Mouse (Mus musculus) liver, embryonic 14.5 days (tissue): ENCODE measurements around the gene Tex22. TPM values are rescaled to one million over a fixed set of nuclear protein-coding genes. Genes with fewer than 3 reads are reported as not detected.

Experiments
- ATAC-seq: fragments of 200-750 bp; cut with Nextera tagmentation; 2 replicates; pipeline ENCODE4 v1.8.0; 2017; ENCODE audit warnings: moderate number of reproducible peaks, mild to moderate bottlenecking, moderate library complexity; ENCODE audit not compliant: insufficient read depth
- DNase-seq, 3 experiments: peaks; one replicate each; pipeline ENCODE4 v3.0.0-alpha.2; 2012 to 2013; ENCODE audit warnings: low read depth in 3 of 3, low spot score in 3 of 3
- H3K27ac ChIP-seq: fragments of 300-500 bp; sonication (generic); 2 replicates; pipeline ENCODE4 v1.5.1; 2014; ENCODE audit warnings: moderate library complexity, mild to moderate bottlenecking, control low read depth, inconsistent platforms
- H3K27me3 ChIP-seq: fragments of 300-500 bp; sonication (generic); 2 replicates; pipeline ENCODE4 v1.6.1; 2014; ENCODE audit warnings: mild to moderate bottlenecking, low read length, moderate library complexity; ENCODE audit not compliant: control insufficient read depth, insufficient read depth
- H3K36me3 ChIP-seq: fragments of 300-500 bp; sonication (generic); replicated peaks from 2 replicates; pipeline ENCODE4 v1.6.1; 2014; ENCODE audit warnings: low read depth; ENCODE audit not compliant: control insufficient read depth, insufficient read depth
- H3K4me1 ChIP-seq, 2 experiments: fragments of 200-500 bp in 1 of 2; fragments of 300-500 bp in 1 of 2; sonication (generic) in 1 of 2; replicated peaks; 2 replicates each; pipeline ENCODE4 v1.6.1; 2012 to 2014; ENCODE audit warnings: antibody characterized with exemption in 1 of 2, inconsistent platforms in 1 of 2, low read length in 1 of 2; ENCODE audit not compliant: control insufficient read depth in 2 of 2, insufficient read depth in 2 of 2
- H3K4me2 ChIP-seq: fragments of 300-500 bp; sonication (generic); 2 replicates; pipeline ENCODE4 v1.6.1; 2014; ENCODE audit warnings: low read depth, mild to moderate bottlenecking, control low read depth, moderate library complexity
- H3K4me3 ChIP-seq, 2 experiments: fragments of 200-500 bp in 1 of 2; fragments of 300-500 bp in 1 of 2; sonication (generic) in 1 of 2; 2 replicates each; pipeline ENCODE4 v1.5.1; 2012 to 2014; ENCODE audit warnings: low read depth in 2 of 2, low read length in 2 of 2, mild to moderate bottlenecking in 2 of 2, control low read depth in 1 of 2, inconsistent platforms in 1 of 2, moderate library complexity in 1 of 2; ENCODE audit not compliant: insufficient read depth in 1 of 2
- H3K9ac ChIP-seq: fragments of 300-500 bp; sonication (generic); replicated peaks from 2 replicates; pipeline ENCODE4 v1.6.1; 2014; ENCODE audit warnings: mild to moderate bottlenecking, control low read depth, moderate library complexity
- H3K9me3 ChIP-seq: fragments of 300-500 bp; sonication (generic); 2 replicates; pipeline ENCODE4 v1.6.1; 2016; ENCODE audit warnings: low read length, mixed read lengths; ENCODE audit not compliant: control insufficient read depth
- CTCF ChIP-seq: IDR thresholded peaks from 2 replicates; pipeline ENCODE4 v1.5.1; 2016; ENCODE audit warnings: antibody characterized with exemption, low read depth, control low read depth
- EP300 ChIP-seq: IDR thresholded peaks from 2 replicates; pipeline ENCODE4 v1.6.1; 2016; ENCODE audit warnings: antibody characterized with exemption, low read depth
- WGBS: fragments of 180-500 bp; shearing (Covaris S2); extraction: QIAGEN DNeasy Blood & Tissue Kit; methylation state at CpG from one replicate; pipeline ENCODE4 v1.1.7; 2014; ENCODE audit not compliant: insufficient replicate concordance; 5-methylcytosine and 5-hydroxymethylcytosine counted together
- microRNA-seq: library from miRNA; unstranded; fragments of <30 nt; microRNA quantifications from one replicate; pipeline ENCODE4, GENCODE M21; 2016
- polyA plus RNA-seq, 2 experiments: library from polyadenylated mRNA; depleted of rRNA in 1 of 2; stranded (reverse) in 1 of 2; unstranded in 1 of 2; fragments of >200 nt; fragmentation: Nextera tagmentation in 1 of 2; extraction: Ambion mirVana in 1 of 2; gene quantifications; 2 replicates each; pipeline versions ENCODE4 v1.2.1 to v1.2.3; 2012 to 2014

Gene Tex22
- polyA plus RNA-seq, 2 experiments = 0.02 TPM; not detected in 1

DNA sequence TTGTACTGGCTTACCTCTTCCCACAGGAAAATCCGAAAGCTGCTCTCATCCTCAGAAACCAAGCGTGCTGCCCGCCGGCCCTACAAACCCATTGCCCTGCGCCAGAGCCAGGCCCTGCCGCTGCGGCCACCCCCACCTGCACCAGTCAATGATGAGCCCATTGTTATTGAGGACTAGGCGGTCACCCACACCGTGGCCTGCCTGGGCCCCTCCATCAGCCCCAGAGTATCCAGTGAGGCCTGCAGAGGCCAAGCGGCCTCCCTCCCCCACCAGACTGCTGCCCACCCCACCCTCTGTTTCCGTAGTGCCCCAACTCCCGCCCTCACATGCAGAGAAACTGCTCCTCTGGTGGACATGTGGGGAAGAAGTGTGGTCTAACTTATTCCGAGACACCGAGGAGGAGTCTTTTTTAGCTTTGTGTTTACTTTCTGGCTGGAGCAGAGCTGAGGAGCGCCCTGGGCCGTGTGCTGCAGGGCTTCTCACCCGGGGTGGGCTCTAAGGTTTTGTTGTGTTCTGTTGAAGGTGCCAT is 62.3 kb downstream of the Tex22 start:
- H3K9me3 ChIP-seq = no peaks in the 10 kb centered on the region
- no peak overlapping the region for H3K4me2 ChIP-seq
- 83% methylated on average over 17 of the region's 17 CpGs for WGBS
- no peak for DNase-seq
- no peak overlapping the region for H3K9ac ChIP-seq
- TF ChIP-seq EP300 (no peak), CTCF (no peak)
- no peak for ATAC-seq
- H3K4me1 ChIP-seq = peaks cover 11 to 12% of the 10 kb centered on the region in 2 experiments
- H3K4me3 ChIP-seq = no peak overlapping the region
- H3K27ac ChIP-seq = no peak overlapping the region
- peaks cover 11% of the 10 kb centered on the region for H3K27me3 ChIP-seq
- H3K36me3 ChIP-seq = peaks cover 27% of the 10 kb centered on the region

DNA sequence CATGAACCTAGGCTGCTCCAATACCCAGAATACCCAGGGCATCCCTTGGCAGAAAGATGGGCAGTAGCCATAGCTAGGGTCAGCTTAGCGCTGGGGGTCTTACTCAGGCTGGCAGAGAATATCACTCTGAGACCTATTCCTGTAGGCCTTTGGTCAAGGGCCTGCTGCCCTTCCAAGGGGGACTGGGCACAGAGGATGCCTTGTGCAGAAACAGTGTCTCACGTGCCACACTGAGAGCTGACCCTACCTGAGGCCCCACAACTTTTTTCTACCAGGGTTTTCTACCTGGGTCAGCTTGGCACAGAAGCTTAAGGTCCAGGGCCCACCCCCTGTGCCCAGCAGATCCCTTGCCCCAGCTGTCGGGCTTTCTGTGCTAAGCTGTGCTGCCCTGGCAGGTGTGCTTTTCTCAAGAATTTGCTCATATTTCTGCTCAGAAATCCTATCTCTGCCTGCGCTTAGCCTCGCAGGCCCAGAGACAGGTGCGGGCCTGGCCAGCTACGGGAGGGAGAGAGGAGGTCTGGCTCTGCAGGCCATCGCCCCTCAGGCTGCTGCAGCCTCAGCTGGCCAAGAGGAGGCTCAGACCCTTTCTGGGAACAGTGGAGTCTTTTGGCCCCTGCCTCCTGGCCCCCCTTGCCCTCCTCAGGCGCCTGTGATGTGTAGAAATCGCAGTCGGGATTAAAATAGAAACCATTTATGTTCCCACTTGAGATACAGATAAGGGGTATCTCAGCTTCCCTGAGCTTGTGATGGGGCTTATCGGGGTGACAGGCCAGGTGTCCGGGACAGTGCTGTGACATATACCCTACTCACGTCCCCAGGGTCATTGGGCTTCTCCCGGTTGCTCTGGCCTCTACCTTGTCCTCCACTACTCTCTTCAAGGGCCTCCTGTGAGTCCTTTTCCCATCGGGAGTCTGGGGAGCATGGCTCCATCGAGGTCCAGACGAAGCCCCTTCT is 63.2 kb downstream of the Tex22 start:
- Histone ChIP-seq H3K9me3 (no peaks in the 10 kb centered on the region), H3K4me2 (no peak overlapping the region), H3K27ac (no peak overlapping the region), H3K9ac (no peak overlapping the region), H3K4me3 (no peak overlapping the region), H3K36me3 (peaks cover 21% of the 10 kb centered on the region), H3K4me1 (peaks cover 11 to 12% of the 10 kb centered on the region in 2 experiments), H3K27me3 (peaks cover 21% of the 10 kb centered on the region)
- no peak for TF ChIP-seq CTCF
- TF ChIP-seq EP300 = no peak
- ATAC-seq (no peak), DNase-seq (no peak)
- WGBS = 73% methylated on average over 18 of the region's 18 CpGs

DNA sequence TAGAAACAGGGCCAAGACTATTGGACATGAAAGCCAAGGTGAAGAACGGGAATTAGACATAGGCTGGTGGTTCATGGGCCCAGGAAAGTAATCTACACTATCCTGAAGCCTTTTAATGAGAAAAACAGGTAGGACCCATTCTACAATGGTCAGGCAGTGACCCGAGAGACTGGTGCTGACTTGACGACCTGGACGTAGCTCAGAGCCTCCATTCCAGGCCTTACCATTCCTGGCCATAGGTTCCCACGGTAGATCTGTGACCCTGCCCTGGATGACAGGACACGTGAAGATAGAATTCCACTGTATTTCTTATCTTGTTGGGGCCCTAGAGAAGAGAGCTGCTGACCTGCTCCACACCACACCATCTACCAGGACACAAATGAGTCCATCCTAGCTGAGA is 64.0 kb downstream of the Tex22 start:
- Histone ChIP-seq H3K36me3 (peaks cover 16% of the 10 kb centered on the region), H3K4me2 (no peak overlapping the region), H3K4me1 (peaks cover 13 to 15% of the 10 kb centered on the region in 2 experiments), H3K9ac (no peak overlapping the region), H3K4me3 (no peak overlapping the region), H3K27ac (no peak overlapping the region), H3K9me3 (no peaks in the 10 kb centered on the region), H3K27me3 (peaks cover 24% of the 10 kb centered on the region)
- no peak for DNase-seq
- no peak for TF ChIP-seq CTCF
- no peak for TF ChIP-seq EP300
- ATAC-seq = no peak
- 57% methylated on average over 6 of the region's 6 CpGs for WGBS

Small RNA genes within 50 kb of the gene (microRNA-seq; reads per million reads assigned to microRNA genes)
- not detected for gene Gm44471

Other genes with a start within 250 kb of the Tex22 start
- gene Cdca4, start 245.1 kb upstream of the Tex22 start, polyA plus RNA-seq (2012; rRNA removed) = 34.1 and 39.9 TPM in 2 replicates
- gene Cdca4, start 245.1 kb upstream of the Tex22 start, polyA plus RNA-seq (2014; fragmentation: Nextera tagmentation; extraction: Ambion mirVana) = 61.3 and 66.9 TPM in 2 replicates
- 0.30 and 0.51 TPM in 2 replicates for gene Gpr132, start 206.3 kb upstream of the Tex22 start, polyA plus RNA-seq (2012; rRNA removed)
- 0.16 and 0.27 TPM in 2 replicates for gene Gpr132, start 206.3 kb upstream of the Tex22 start, polyA plus RNA-seq (2014; fragmentation: Nextera tagmentation; extraction: Ambion mirVana)
- 0.41 and 0.51 TPM in 2 replicates for gene Jag2, start 144.7 kb upstream of the Tex22 start, polyA plus RNA-seq (2012; rRNA removed)
- 0.09 and 0.11 TPM in 2 replicates for gene Jag2, start 144.7 kb upstream of the Tex22 start, polyA plus RNA-seq (2014; fragmentation: Nextera tagmentation; extraction: Ambion mirVana)
- gene Nudt14, start 132.4 kb upstream of the Tex22 start, polyA plus RNA-seq (2012; rRNA removed) = 6.3 and 7.5 TPM in 2 replicates
- gene Nudt14, start 132.4 kb upstream of the Tex22 start, polyA plus RNA-seq (2014; fragmentation: Nextera tagmentation; extraction: Ambion mirVana) = 16.9 and 18.4 TPM in 2 replicates
- 4.1 and 5.5 TPM in 2 replicates for gene Btbd6, start 98.0 kb upstream of the Tex22 start, polyA plus RNA-seq (2012; rRNA removed)
- 3.3 and 4.6 TPM in 2 replicates for gene Btbd6, start 98.0 kb upstream of the Tex22 start, polyA plus RNA-seq (2014; fragmentation: Nextera tagmentation; extraction: Ambion mirVana)
- 21.5 and 32.0 TPM in 2 replicates for gene Brf1, start 73.8 kb upstream of the Tex22 start, polyA plus RNA-seq (2012; rRNA removed)
- gene Brf1, start 73.8 kb upstream of the Tex22 start, polyA plus RNA-seq (2014; fragmentation: Nextera tagmentation; extraction: Ambion mirVana) = 19.5 and 22.5 TPM in 2 replicates
- 9.1 and 11.7 TPM in 2 replicates for gene Pacs2, start 60.0 kb upstream of the Tex22 start, polyA plus RNA-seq (2012; rRNA removed)
- gene Pacs2, start 60.0 kb upstream of the Tex22 start, polyA plus RNA-seq (2014; fragmentation: Nextera tagmentation; extraction: Ambion mirVana) = 3.7 and 5.4 TPM in 2 replicates
- gene Mta1, start 23.8 kb downstream of the Tex22 start, polyA plus RNA-seq (2012; rRNA removed) = 22.4 and 22.6 TPM in 2 replicates
- gene Mta1, start 23.8 kb downstream of the Tex22 start, polyA plus RNA-seq (2014; fragmentation: Nextera tagmentation; extraction: Ambion mirVana) = 4.7 and 6.3 TPM in 2 replicates
- 29.3 and 37.4 TPM in 2 replicates for gene Crip2, start 65.7 kb downstream of the Tex22 start, polyA plus RNA-seq (2012; rRNA removed)
- gene Crip2, start 65.7 kb downstream of the Tex22 start, polyA plus RNA-seq (2014; fragmentation: Nextera tagmentation; extraction: Ambion mirVana) = 35.0 and 38.1 TPM in 2 replicates
- gene Crip1, start 71.8 kb downstream of the Tex22 start, polyA plus RNA-seq (2012; rRNA removed) = 41.5 and 87.7 TPM in 2 replicates
- 100.0 and 101 TPM in 2 replicates for gene Crip1, start 71.8 kb downstream of the Tex22 start, polyA plus RNA-seq (2014; fragmentation: Nextera tagmentation; extraction: Ambion mirVana)
- gene Tedc1, start 81.9 kb downstream of the Tex22 start, polyA plus RNA-seq (2012; rRNA removed) = 8.2 and 12.0 TPM in 2 replicates
- 6.4 and 6.8 TPM in 2 replicates for gene Tedc1, start 81.9 kb downstream of the Tex22 start, polyA plus RNA-seq (2014; fragmentation: Nextera tagmentation; extraction: Ambion mirVana)
- 0.29 and 0.54 TPM in 2 replicates for gene Tmem121, start 111.4 kb downstream of the Tex22 start, polyA plus RNA-seq (2012; rRNA removed)
- 0.11 TPM in 1 of 2 replicates, not detected in the other for gene Tmem121, start 111.4 kb downstream of the Tex22 start, polyA plus RNA-seq (2014; fragmentation: Nextera tagmentation; extraction: Ambion mirVana)